Mouse (Mus musculus): ENCODE data around the gene AW822073.
A peak's percentile ranks its signal among the peaks of the same experiment; 100 is the strongest.
"Not testable (repeated sequence)": the region's sequence is repeated elsewhere in the genome, so short reads cannot be mapped to it uniquely, and the experiment has no call there.

The AW822073 gene

DNA sequence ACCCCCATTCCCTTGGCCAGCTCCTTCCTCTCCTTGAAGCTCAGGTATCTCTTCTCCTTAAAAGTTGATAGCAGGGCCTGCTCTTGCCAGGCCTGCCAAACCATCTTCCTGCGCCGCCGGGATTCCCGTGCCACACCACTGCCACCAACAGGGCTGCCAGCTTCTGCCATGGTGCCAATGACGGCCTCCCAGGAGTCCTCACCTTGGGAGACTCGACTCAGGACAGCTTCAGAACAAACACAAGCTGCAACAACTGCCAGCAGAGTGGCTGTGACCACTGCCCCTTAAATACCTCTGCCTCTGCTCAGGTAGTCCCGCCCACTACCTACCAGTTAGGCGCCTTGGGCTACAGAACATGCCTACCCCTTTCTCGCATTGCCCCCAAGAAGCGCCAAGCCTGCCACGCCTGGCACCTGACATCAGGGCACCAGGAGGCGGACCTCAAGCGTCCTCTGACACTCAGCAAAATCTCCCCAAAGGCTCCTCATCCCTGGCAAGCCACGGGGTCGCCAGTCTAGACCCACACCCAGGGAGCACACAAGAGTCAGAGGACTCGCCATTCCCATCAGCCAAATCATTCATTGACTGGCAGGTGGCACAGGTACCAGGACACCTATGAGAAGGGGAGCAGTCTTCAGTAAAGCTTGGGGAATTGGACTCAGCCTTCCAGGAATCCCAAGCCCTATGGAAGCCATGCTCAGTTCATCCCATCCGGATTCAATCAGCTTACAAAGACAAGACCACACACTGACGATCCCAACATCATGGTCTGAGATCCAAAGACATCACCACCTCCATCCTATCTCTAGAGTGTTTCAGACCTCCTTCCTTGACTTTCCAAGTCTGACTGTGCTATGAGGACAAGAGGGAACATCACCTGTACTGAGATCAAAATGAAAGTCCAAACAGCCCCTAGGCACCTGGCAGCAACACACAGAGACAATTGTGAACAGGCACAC lies at the start of gene AW822073:
Gene AW822073, minus strand, starts transcription at position 104 of the 959 bp plus-strand sequence.
- not testable (repeated sequence) for DNase-seq

DNA sequence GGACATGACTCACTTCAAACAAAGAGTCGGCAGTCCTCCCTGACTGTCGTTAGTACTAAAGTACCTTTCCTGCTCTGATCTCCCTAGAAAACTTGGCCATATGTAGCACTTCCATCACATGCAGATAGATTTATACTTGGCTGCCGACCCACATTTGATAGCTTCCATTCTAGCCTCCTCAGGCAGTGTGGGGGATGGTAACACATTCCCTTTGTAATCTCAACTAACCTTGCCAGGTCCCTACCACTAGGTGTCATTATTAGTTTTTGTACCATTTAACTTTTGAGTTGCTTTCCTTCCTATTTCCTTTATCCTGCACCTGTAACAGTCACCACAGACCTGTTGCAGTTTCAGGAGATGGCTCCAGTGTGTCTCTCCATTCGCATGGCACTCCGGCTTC lies 33.7 kb upstream of the AW822073 start:
- DNase-seq = no peak

GRCm38 (mm10) chr10:58255954-58256353 lies 31.2 kb upstream of the AW822073 start:
- DNase-seq = peak in 1 of 2 experiments; percentile 15

GRCm38 (mm10) chr10:58255213-58255892 lies 30.6 kb upstream of the AW822073 start, which contains the start of gene Gcc2:
TSS of gene Gcc2 (plus strand) at chr10:58255497.
- DNase-seq = peak; percentile 92 to 94

- DNase-seq = peak in 1 of 2 experiments; percentile 8
Observed at GRCm38 (mm10) chr10:58254635-58255175, 30.0 kb upstream of the AW822073 start.

DNA sequence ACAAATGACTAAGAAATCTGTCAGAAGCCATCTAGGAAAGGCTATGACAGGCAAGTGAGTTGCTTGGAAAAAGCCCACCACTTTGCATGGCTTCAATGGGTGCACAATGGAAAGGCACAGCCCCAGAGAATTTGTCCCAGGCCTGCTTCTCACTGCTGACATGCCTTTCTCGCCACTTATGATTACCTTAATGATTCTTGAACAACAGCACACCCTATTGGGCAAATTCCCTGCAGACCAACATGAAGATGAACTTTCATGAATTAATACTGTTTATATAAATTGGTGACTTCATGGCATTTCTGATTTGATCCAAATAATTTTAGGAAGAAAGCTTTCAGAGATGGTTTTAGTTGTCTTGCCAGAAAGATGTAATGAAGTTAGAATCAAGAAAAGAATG lies 24.8 kb upstream of the AW822073 start:
- no peak for DNase-seq

DNA sequence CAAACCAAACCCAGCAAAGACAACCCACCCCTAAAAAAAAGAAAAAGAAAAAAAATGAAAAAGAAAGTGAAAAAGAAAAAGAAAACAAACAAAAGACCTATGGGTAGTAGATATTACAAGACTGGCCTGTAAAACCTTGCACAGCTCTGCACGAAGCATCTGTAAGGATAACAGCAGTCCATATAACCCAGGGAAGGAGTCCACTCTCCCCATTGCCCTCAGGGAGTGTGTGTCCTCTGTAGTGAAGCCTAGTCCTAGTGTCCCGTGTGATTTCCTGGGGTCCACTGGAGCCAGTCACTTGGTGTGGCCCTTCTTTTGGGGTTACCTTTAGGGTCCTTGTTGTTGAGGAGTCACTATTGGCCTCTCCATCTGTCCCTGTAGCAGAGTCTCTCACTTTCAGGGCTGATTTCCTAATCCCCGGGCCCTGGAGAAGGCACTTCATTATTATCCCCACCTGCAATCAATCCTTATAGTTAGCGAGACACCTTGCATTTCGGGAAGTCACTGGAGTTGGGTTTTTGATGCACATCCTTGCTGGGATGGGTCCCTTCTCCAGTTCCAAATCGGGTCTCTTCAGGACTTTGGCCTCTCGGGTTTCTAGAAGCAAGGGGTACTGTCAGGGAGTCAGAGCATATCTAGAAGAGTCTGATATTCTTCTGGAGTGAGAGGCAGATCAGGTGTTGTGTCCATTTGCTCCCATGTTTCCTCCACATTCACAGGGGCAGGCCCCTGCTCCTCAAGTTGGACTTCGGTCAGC lies 14.4 kb upstream of the AW822073 start:
- peak in 1 of 2 experiments; percentile 58 for DNase-seq

GRCm38 (mm10) chr10:58236613-58237012 lies 11.9 kb upstream of the AW822073 start, which contains the start of gene Gm4981:
TSS of gene Gm4981 (minus strand) at chr10:58236701.
- DNase-seq = no peak

GRCm38 (mm10) chr10:58234985-58235384 lies 10.3 kb upstream of the AW822073 start:
- DNase-seq = not testable (repeated sequence)

GRCm38 (mm10) chr10:58233740-58234121 lies 9.0 kb upstream of the AW822073 start:
- DNase-seq = not testable (repeated sequence)

DNA sequence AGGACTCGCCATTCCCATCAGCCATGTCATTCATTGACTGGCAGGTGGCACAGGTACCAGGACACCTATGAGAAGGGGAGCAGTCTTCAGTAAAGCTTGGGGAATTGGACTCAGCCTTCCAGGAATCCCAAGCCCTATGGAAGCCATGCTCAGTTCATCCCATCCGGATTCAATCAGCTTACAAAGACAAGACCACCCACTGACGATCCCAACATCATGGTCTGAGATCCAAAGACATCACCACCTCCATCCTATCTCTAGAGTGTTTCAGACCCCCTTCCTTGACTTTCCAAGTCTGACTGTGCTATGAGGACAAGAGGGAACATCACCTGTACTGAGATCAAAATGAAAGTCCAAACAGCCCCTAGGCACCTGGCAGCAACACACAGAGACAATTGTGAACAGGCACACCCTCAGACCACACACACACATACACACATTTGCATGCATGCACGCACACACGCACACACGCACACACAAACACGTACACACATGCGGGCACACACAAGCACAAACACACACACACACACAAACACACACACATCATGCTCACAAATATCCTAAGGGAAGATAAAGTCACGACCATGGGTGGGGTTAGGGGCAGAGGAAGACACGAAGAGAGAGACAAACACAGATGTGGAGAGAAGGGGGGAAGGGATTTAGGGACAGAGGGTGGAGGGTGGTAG lies 8.5 kb upstream of the AW822073 start:
- not testable (repeated sequence) for DNase-seq

DNA sequence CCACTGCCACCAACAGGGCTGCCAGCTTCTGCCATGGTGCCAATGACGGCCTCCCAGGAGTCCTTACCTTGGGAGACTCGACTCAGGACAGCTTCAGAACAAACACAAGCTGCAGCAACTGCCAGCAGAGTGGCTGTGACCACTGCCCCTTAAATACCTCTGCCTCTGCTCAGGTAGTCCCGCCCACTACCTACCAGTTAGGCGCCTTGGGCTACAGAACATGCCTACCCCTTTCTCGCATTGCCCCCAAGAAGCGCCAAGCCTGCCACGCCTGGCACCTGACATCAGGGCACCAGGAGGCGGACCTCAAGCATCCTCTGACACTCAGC lies 7.9 kb upstream of the AW822073 start, which contains the start of gene Duxf3:
Gene Duxf3, minus strand, starts transcription at position 35 of the 329 bp plus-strand sequence.
- not testable (repeated sequence) for DNase-seq

DNA sequence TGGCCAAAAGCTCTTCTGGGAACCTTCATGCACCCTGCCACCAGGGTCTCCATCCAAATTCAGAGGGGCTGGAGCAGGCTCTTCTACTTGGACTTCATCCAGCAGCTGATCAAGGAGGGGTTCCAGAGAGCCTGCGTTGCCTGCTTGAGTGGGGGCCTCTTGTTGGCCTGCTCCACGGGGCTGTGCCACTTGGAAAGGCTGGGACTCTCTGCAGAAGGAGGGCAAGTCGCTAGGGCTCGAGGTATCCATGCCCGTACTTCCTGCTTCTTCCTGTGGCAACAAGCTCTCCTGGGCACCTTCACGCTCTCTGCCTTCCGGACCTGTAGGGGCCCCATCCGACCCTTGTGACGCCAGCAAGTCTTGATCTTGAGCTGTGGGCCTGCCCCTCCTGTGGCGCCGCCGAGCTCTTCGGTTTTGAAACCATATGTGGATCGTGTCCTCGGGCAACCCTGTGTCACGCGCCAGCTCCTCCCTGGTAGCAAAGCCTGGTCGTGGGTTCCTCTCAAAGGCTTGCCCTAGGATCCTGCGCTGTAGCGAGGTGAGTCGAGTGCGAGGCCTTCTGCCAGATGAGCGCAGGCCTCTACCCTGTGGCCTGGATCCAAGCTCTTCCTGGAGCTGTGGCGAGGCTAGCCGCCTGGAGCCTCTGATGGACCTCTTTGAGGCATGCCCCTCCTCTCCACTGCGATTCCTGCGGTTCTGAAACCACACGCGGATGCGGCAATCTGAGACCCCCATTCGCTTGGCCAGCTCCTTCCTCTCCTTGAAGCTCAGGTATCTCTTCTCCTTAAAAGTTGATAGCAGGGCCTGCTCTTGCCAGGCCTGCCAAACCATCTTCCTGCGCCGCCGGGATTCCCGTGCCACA lies 7.3 kb upstream of the AW822073 start:
- DNase-seq = peak; percentile 59 to 66

DNA sequence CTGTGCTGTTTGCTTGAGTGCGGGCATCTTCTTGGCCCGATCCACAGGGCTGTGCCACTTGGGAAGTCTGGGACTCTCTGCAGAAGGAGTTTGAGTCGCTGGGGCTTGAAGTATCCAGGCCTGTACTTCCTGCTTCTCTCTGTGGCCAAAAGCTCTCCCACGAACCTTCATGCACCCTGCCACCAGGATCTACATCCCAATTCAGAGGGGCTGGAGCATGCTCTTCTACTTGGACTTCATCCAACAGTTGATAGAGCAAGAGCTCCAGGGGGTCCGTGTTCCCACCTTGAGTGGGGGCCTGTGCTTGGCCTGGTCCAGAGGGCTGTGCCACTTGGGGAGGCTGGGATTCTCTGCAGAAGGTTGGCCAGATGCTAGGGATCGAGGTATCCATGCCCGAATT lies 6.4 kb upstream of the AW822073 start:
- DNase-seq = not testable (repeated sequence)

GRCm38 (mm10) chr10:58230021-58230420 lies 5.3 kb upstream of the AW822073 start:
- not testable (repeated sequence) for DNase-seq

DNA sequence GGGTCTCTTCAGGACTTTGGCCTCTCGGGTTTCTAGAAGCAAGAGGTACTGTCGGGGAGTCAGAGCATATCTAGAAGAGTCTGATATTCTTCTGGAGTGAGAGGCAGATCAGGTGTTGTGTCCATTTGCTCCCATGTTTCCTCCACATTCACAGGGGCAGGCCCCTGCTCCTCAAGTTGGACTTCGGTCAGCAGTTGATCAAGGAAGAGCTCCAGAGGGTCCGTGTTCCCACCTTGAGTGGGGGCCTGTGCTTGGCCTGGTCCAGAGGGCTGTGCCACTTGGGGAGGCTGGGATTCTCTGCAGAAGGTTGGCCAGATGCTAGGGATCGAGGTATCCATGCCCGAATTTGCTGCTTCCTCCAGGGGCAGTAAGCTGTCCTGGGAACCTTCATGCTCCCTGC lies 3.1 kb upstream of the AW822073 start:
- DNase-seq = not testable (repeated sequence)

- DNase-seq = not testable (repeated sequence)
Observed at GRCm38 (mm10) chr10:58226357-58226756, 1.6 kb upstream of the AW822073 start.

GRCm38 (mm10) chr10:58223972-58224805 lies 541 bp downstream of the AW822073 start:
- peak in 1 of 2 experiments; percentile 66 for DNase-seq

GRCm38 (mm10) chr10:58223161-58223560 lies 1.6 kb downstream of the AW822073 start:
- not testable (repeated sequence) for DNase-seq

- not testable (repeated sequence) for DNase-seq
Observed at GRCm38 (mm10) chr10:58221571-58221970, 3.2 kb downstream of the AW822073 start.
